Mouse (Mus musculus) heart, postnatal 0 days (tissue): ENCODE measurements around the gene Scfd2.

ENCODE experiments used
- CTCF ChIP-seq: IDR thresholded peaks from 2 replicates; pipeline ENCODE4 v1.5.1; 2016; ENCODE audit warnings: antibody characterized with exemption, control low read depth, low read depth
- EP300 ChIP-seq: IDR thresholded peaks from 2 replicates; pipeline ENCODE4 v1.6.1; 2016; ENCODE audit warnings: antibody characterized with exemption, low read depth

- TF ChIP-seq CTCF (no peak), EP300 (no peak)
Measured at GRCm38 (mm10) chr5:74244406-74245019, 287.0 kb downstream of the Scfd2 start.
